Mouse (Mus musculus): ENCODE measurements around the gene Tmem263. TPM values are rescaled to one million over a fixed set of nuclear protein-coding genes. Genes with fewer than 3 reads are reported as not detected.

Tmem263 gene
- total RNA-seq, 2 experiments from 2014 or later, result 11.7 to 12.6 TPM

GRCm38 (mm10) chr10:85165306-85165705 is 62.9 kb downstream of the Tmem263 start:
- no peak for ATAC-seq (replicated peaks; ENCODE audit: low FRiP score, poor library complexity, severe bottlenecking)

Other genes starting within 250 kb of the Tmem263 start
- 5.0 and 8.4 TPM in 2 replicates for gene Ric8b, start 185.0 kb upstream of the Tmem263 start, total RNA-seq (2015; ENCODE audit: low replicate concordance)
- gene Ric8b, start 185.0 kb upstream of the Tmem263 start, total RNA-seq (2017; ENCODE audit: low replicate concordance), result 6.5 and 6.8 TPM in 2 replicates
- gene Fhl4, start 132 bp upstream of the Tmem263 start, total RNA-seq (2015; ENCODE audit: low replicate concordance), result not detected in 2 replicates
- gene Fhl4, start 132 bp upstream of the Tmem263 start, total RNA-seq (2017; ENCODE audit: low replicate concordance), result not detected in 2 replicates
- 11.2 TPM in 1 of 2 replicates, not detected in the other for gene Mterf2, start 25.4 kb downstream of the Tmem263 start, total RNA-seq (2015; ENCODE audit: low replicate concordance)
- 4.2 TPM in 1 of 2 replicates, not detected in the other for gene Mterf2, start 25.4 kb downstream of the Tmem263 start, total RNA-seq (2017; ENCODE audit: low replicate concordance)
- gene Cry1, start 82.4 kb downstream of the Tmem263 start, total RNA-seq (2015; ENCODE audit: low replicate concordance), result 2.9 and 7.1 TPM in 2 replicates
- gene Cry1, start 82.4 kb downstream of the Tmem263 start, total RNA-seq (2017; ENCODE audit: low replicate concordance), result 6.9 and 7.6 TPM in 2 replicates

Data from erythroid progenitor cell, adult 5-6 weeks (primary cell).